Mouse (Mus musculus) lung, embryonic 14.5 days (tissue): ENCODE data around the gene Uba2. TPM values are rescaled to one million over a fixed set of nuclear protein-coding genes. Genes with fewer than 3 reads are reported as not detected.
A peak's percentile ranks its signal among the peaks of the same experiment; 100 is the strongest.

ENCODE experiments used
- ATAC-seq: fragments of 200-750 bp; cut with Nextera tagmentation; 2 replicates; pipeline ENCODE4 v1.8.0; 2017; ENCODE audit warnings: mild to moderate bottlenecking, moderate TSS enrichment, moderate library complexity; ENCODE audit not compliant: insufficient read depth
- DNase-seq: peaks from one replicate; pipeline ENCODE4 v3.0.0-alpha.2; 2015
- H3K27ac ChIP-seq: fragments of 300-500 bp; sonication (generic); 2 replicates; pipeline ENCODE4 v1.5.1; 2014; ENCODE audit warnings: low read depth, mild to moderate bottlenecking, moderate library complexity
- H3K27me3 ChIP-seq: fragments of 300-500 bp; sonication (generic); 2 replicates; pipeline ENCODE4 v1.6.1; 2014; ENCODE audit warnings: low read length, control low read depth; ENCODE audit not compliant: insufficient read depth
- H3K36me3 ChIP-seq: fragments of 300-500 bp; sonication (generic); 2 replicates; pipeline ENCODE4 v1.6.1; 2014; ENCODE audit warnings: control low read depth; ENCODE audit not compliant: insufficient read depth
- H3K4me1 ChIP-seq: fragments of 300-500 bp; sonication (generic); 2 replicates; pipeline ENCODE4 v1.6.1; 2014; ENCODE audit warnings: antibody characterized with exemption, control low read depth; ENCODE audit not compliant: insufficient read depth
- H3K4me2 ChIP-seq: fragments of 300-500 bp; sonication (generic); 2 replicates; pipeline ENCODE4 v1.6.1; 2014; ENCODE audit warnings: mild to moderate bottlenecking
- H3K4me3 ChIP-seq: fragments of 300-500 bp; sonication (generic); 2 replicates; pipeline ENCODE4 v1.5.1; 2014; ENCODE audit warnings: low read depth, low read length
- H3K9ac ChIP-seq: fragments of 300-500 bp; sonication (generic); 2 replicates; pipeline ENCODE4 v1.6.1; 2014
- H3K9me3 ChIP-seq: fragments of 300-500 bp; sonication (generic); 2 replicates; pipeline ENCODE4 v1.6.1; 2016; ENCODE audit warnings: low read depth, low read length, control low read depth
- CTCF ChIP-seq: IDR thresholded peaks from 2 replicates; pipeline ENCODE4 v1.5.1; 2016; ENCODE audit warnings: antibody characterized with exemption, low read depth
- WGBS: fragments of 180-500 bp; shearing (Covaris S2); extraction: QIAGEN DNeasy Blood & Tissue Kit; methylation state at CpG from one replicate; pipeline ENCODE4 v1.1.7; 2014; 5-methylcytosine and 5-hydroxymethylcytosine counted together
- polyA plus RNA-seq: library from polyadenylated mRNA; unstranded; fragments of >200 nt; fragmentation: Nextera tagmentation; extraction: Ambion mirVana; gene quantifications from 2 replicates; pipeline ENCODE4 v1.2.1, GENCODE M21; 2014

Gene Uba2
- polyA plus RNA-seq, 1 experiment from 2014 or later: 229 TPM

DNA sequence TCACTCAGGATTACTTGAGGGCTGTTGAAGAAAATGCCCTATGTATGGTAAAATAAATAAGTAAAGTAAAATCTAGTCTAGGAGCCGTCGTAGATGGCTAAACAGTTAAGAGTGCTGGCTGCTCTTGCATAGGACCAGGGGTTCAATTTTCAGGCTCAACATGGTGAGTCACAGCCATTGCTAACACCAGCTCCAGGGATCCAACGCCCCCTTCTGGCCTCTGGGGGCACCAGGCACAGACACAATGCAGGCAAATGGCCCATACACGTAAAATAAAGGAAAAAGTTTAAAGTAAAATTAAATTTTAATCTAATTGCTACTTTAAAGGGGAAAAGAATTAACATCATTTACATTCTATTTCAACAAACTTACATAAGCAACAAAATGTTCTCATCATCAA, 2.5 kb downstream of the Uba2 start:
- DNase-seq: peak; percentile 55
- Histone ChIP-seq H3K9me3 (no peaks in the 10 kb centered on the region), H3K27me3 (no peaks in the 10 kb centered on the region), H3K4me1 (0 out of 2 replicates have a peak, but pooled peaks cover 3% of the 10 kb centered on the region), H3K4me3 (peak overlapping the region; percentile 20; the same call in 1 of the 2 replicates), H3K4me2 (peak overlapping the region; percentile 52), H3K27ac (no peak overlapping the region), H3K36me3 (peaks cover 35% of the 10 kb centered on the region), H3K9ac (peak overlapping the region; percentile 36; the same call in 1 of the 2 replicates)
- peak; percentile 43 for TF ChIP-seq CTCF
- WGBS: 49% methylated on average over 4 of the region's 4 CpGs
- ATAC-seq: no peak

DNA sequence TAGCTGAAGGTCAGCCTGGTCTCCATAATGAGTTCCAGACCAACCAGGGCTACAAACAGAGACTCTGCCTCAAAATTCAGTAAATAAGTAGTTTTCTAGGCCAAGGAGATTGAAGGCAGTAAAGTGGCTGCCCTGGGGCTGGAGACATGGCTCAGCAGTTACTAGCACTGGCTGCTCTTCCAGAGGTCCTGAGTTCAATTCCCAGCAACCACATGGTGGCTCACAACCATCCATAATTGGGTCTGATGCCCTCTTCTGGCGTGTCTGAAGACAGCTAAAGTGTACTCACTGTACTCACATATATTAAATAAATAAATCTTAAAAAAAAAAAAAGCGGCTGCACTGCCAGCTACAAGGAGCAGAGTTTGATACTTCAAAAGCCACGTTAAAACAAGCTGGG, 3.4 kb downstream of the Uba2 start:
- no peak overlapping the region for H3K4me3 ChIP-seq
- DNase-seq (no peak), ATAC-seq (no peak)
- H3K36me3 ChIP-seq: peaks cover 43% of the 10 kb centered on the region
- WGBS: 63% methylated on average over 3 of the region's 3 CpGs
- H3K27ac ChIP-seq: no peak overlapping the region
- no peaks in the 10 kb centered on the region for H3K27me3 ChIP-seq
- no peak overlapping the region for H3K9ac ChIP-seq
- H3K4me2 ChIP-seq: no peak overlapping the region; the same call in 1 of the 2 replicates
- no peaks in the 10 kb centered on the region for H3K9me3 ChIP-seq
- 0 out of 2 replicates have a peak, but pooled peaks cover 3% of the 10 kb centered on the region for H3K4me1 ChIP-seq
- TF ChIP-seq CTCF: no peak

- no peaks in the 10 kb centered on the region for H3K27me3 ChIP-seq
- ATAC-seq (no peak), DNase-seq (no peak)
- H3K9me3 ChIP-seq: no peaks in the 10 kb centered on the region
- H3K4me2 ChIP-seq: no peak overlapping the region
- H3K27ac ChIP-seq: no peak overlapping the region
- H3K36me3 ChIP-seq: peaks cover 56% of the 10 kb centered on the region
- 87% methylated on average over 7 of the region's 7 CpGs for WGBS
- no peak overlapping the region for H3K4me3 ChIP-seq
- no peak overlapping the region for H3K9ac ChIP-seq
- 0 out of 2 replicates have a peak, but pooled peaks cover 3% of the 10 kb centered on the region for H3K4me1 ChIP-seq
- TF ChIP-seq CTCF: no peak
These were observed 4.7 kb downstream of the Uba2 start for GRCm38 (mm10) chr7:34164671-34165070.

- Histone ChIP-seq H3K36me3 (peaks cover 95% of the 10 kb centered on the region), H3K4me2 (no peak overlapping the region), H3K27ac (no peak overlapping the region), H3K4me1 (no peaks in the 10 kb centered on the region), H3K9me3 (no peaks in the 10 kb centered on the region), H3K27me3 (no peaks in the 10 kb centered on the region), H3K9ac (no peak overlapping the region), H3K4me3 (no peak overlapping the region)
- peak; percentile 19; the same call in 1 of the 2 replicates for TF ChIP-seq CTCF
- no peak for ATAC-seq
- DNase-seq: no peak
- WGBS: 90% methylated on average over 3 of the region's 3 CpGs
These were observed 10.2 kb downstream of the Uba2 start for GRCm38 (mm10) chr7:34159167-34159566.

DNA sequence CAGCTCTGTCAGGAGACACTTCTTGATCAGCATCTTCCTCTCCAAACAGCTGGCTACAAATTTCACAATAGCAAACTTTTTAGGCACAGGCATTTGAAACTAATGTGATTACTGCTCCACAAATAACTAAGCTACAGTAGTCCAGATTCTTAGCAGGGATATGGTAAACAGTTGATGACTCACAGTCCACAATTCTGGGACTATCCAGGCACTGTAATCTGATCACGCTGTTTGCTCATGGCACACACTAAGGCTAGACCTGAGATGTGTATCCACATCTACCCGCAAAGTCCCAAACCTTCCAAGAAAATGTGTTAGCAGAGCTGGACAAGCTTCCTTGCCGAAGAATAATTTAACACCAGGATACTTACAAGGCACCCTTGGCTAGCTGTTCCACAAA, 11.4 kb downstream of the Uba2 start:
- Histone ChIP-seq H3K4me2 (no peak overlapping the region), H3K4me1 (no peaks in the 10 kb centered on the region), H3K36me3 (peaks cover 96% of the 10 kb centered on the region), H3K4me3 (no peak overlapping the region), H3K9me3 (no peaks in the 10 kb centered on the region), H3K27ac (no peak overlapping the region), H3K9ac (no peak overlapping the region), H3K27me3 (no peaks in the 10 kb centered on the region)
- ATAC-seq (no peak), DNase-seq (no peak)
- 93% methylated on average over 3 of the region's 3 CpGs for WGBS
- no peak for TF ChIP-seq CTCF

DNA sequence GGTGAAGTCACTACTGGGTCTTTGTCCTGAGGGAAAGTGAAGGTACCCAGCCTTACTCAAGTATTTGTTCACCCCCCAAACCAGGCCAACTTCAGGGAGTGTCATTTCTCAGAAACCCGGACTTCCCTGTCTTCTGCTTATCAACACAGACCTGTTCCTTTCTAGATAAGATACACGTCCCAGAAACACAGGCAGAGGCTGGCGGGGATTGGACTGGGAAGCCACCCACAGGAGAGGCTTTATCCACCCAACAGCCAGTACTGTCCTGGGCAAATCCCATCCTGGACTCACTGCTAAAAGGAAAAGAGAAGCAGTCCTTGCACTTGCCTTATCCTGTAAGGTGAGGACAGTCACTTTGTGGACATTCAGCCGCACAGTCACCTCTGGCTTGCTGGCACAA, 22.2 kb downstream of the Uba2 start:
- H3K4me1 ChIP-seq: no peaks in the 10 kb centered on the region
- WGBS: 77% methylated on average over 4 of the region's 4 CpGs
- no peak overlapping the region for H3K4me2 ChIP-seq
- H3K9me3 ChIP-seq: no peaks in the 10 kb centered on the region
- H3K9ac ChIP-seq: no peak overlapping the region
- no peak for DNase-seq
- H3K4me3 ChIP-seq: no peak overlapping the region
- no peak for TF ChIP-seq CTCF
- H3K27ac ChIP-seq: no peak overlapping the region
- peaks cover 98% of the 10 kb centered on the region for H3K36me3 ChIP-seq
- H3K27me3 ChIP-seq: no peaks in the 10 kb centered on the region
- ATAC-seq: no peak

DNA sequence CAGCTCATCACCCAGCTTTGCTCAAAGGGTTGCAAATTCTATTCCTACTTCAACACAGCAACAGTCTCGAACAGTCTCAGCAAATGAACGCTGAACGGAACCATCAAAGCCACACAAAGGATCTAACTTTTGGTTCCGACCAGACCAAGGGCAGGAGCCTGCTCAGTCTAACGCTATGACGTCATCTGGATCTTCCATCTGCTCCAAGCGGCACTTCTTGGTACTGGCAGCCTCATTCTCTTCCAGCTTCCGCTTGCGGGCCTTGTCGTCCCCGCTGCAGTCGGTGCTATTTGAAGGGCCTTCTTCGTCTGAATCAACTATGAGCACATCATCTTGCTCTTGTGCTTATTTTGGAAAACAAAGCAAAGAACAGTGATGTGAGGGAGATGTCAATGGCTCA, 28.3 kb downstream of the Uba2 start:
- WGBS: 95% methylated on average over 13 of the region's 13 CpGs
- no peak for TF ChIP-seq CTCF
- no peak overlapping the region for H3K27ac ChIP-seq
- H3K4me3 ChIP-seq: no peak overlapping the region
- ATAC-seq (no peak), DNase-seq (no peak)
- H3K27me3 ChIP-seq: no peaks in the 10 kb centered on the region
- no peak overlapping the region for H3K9ac ChIP-seq
- no peaks in the 10 kb centered on the region for H3K4me1 ChIP-seq
- H3K4me2 ChIP-seq: no peak overlapping the region
- peaks cover 62% of the 10 kb centered on the region for H3K36me3 ChIP-seq
- no peaks in the 10 kb centered on the region for H3K9me3 ChIP-seq

- no peaks in the 10 kb centered on the region for H3K27me3 ChIP-seq
- 89% methylated on average over 6 of the region's 6 CpGs for WGBS
- H3K36me3 ChIP-seq: peaks cover 47% of the 10 kb centered on the region
- no peak overlapping the region for H3K4me2 ChIP-seq
- no peak for DNase-seq
- peak; percentile 28; the same call in 1 of the 2 replicates for ATAC-seq
- no peak overlapping the region for H3K9ac ChIP-seq
- no peak for TF ChIP-seq CTCF
- H3K4me3 ChIP-seq: no peak overlapping the region
- no peak overlapping the region for H3K27ac ChIP-seq
- H3K9me3 ChIP-seq: no peaks in the 10 kb centered on the region
- H3K4me1 ChIP-seq: no peaks in the 10 kb centered on the region
These were observed 29.9 kb downstream of the Uba2 start for GRCm38 (mm10) chr7:34139493-34139892.
